Mouse (Mus musculus): Measurements from ENCODE around the gene Frmd4a. TPM values are rescaled to one million over a fixed set of nuclear protein-coding genes. Genes with fewer than 3 reads are reported as not detected.

Frmd4a gene
- total RNA-seq, 1 experiment: 9.3 TPM

- no peak overlapping the region for H3K9ac ChIP-seq (ENCODE audit: insufficient read depth, low read depth, low read length, poor library complexity, severe bottlenecking)
- no peak overlapping the region for H3K4me3 ChIP-seq (ENCODE audit: insufficient read depth in 1 of 2, low read depth in 1 of 2, low read length in 2 of 2, poor library complexity in 1 of 2, severe bottlenecking in 1 of 2)
- in situ Hi-C loops (cut with MboI; ENCODE audit: low sequenced_read_pairs in 2 of 2, unreplicated experiment in 2 of 2): loop anchor here in 1 of 2 experiments (25.0 kb wide), 1 partner anchor 358 kb away; no protein-coding TSS in a partner anchor
- H3K27ac ChIP-seq (ENCODE audit: insufficient read depth, low read depth, low read length, poor library complexity, severe bottlenecking): no peak overlapping the region
- H3K9me3 ChIP-seq (ENCODE audit: control insufficient read depth, insufficient read depth, low read depth, low read length): no peaks in the 10 kb centered on the region
- H3K4me1 ChIP-seq (ENCODE audit: control insufficient read depth in 2 of 2, insufficient read depth in 2 of 2, low read length in 2 of 2, poor library complexity in 1 of 2): no peaks in the 10 kb centered on the region
- DNase-seq (ENCODE audit: low read depth, low spot score): no peak
- TF ChIP-seq MAFK (IDR thresholded peaks at IDR 0.05; ENCODE audit: insufficient read depth, low read depth, low read length) (no peak), ZNF384 (IDR thresholded peaks at IDR 0.05; ENCODE audit: low read depth, low read length) (no peak), ZC3H11A (IDR thresholded peaks at IDR 0.05; ENCODE audit: borderline replicate concordance, low read depth, low read length) (no peak), CHD2 (IDR thresholded peaks at IDR 0.05; ENCODE audit: low read depth, low read length) (no peak), HCFC1 (IDR thresholded peaks at IDR 0.05; ENCODE audit: borderline replicate concordance, insufficient read depth, low read length) (no peak)
- no peaks in the 10 kb centered on the region for H3K36me3 ChIP-seq (ENCODE audit: control insufficient read depth, insufficient read depth, low read length, poor library complexity, severe bottlenecking)
Measured at GRCm38 (mm10) chr2:4504413-4504812, 486.9 kb downstream of the Frmd4a start.

GRCm38 (mm10) chr2:4505695-4506094 lies 488.2 kb downstream of the Frmd4a start:
- no peak for TF ChIP-seq CHD2 (IDR thresholded peaks at IDR 0.05; ENCODE audit: low read depth, low read length)
- no peak for TF ChIP-seq ZC3H11A (IDR thresholded peaks at IDR 0.05; ENCODE audit: borderline replicate concordance, low read depth, low read length)
- TF ChIP-seq MAFK (IDR thresholded peaks at IDR 0.05; ENCODE audit: insufficient read depth, low read depth, low read length): no peak
- no peak for TF ChIP-seq ZNF384 (IDR thresholded peaks at IDR 0.05; ENCODE audit: low read depth, low read length)
- TF ChIP-seq HCFC1 (IDR thresholded peaks at IDR 0.05; ENCODE audit: borderline replicate concordance, insufficient read depth, low read length): no peak
- DNase-seq (ENCODE audit: low read depth, low spot score): no peak
- no peaks in the 10 kb centered on the region for H3K9me3 ChIP-seq (ENCODE audit: control insufficient read depth, insufficient read depth, low read depth, low read length)
- no peak overlapping the region for H3K27ac ChIP-seq (ENCODE audit: insufficient read depth, low read depth, low read length, poor library complexity, severe bottlenecking)
- in situ Hi-C loops (cut with MboI; ENCODE audit: low sequenced_read_pairs in 2 of 2, unreplicated experiment in 2 of 2): loop anchor here in 1 of 2 experiments (25.0 kb wide), 1 partner anchor 357 kb away; no protein-coding TSS in a partner anchor
- H3K9ac ChIP-seq (ENCODE audit: insufficient read depth, low read depth, low read length, poor library complexity, severe bottlenecking): no peak overlapping the region
- H3K4me3 ChIP-seq (ENCODE audit: insufficient read depth in 1 of 2, low read depth in 1 of 2, low read length in 2 of 2, poor library complexity in 1 of 2, severe bottlenecking in 1 of 2): no peak overlapping the region
- H3K36me3 ChIP-seq (ENCODE audit: control insufficient read depth, insufficient read depth, low read length, poor library complexity, severe bottlenecking): no peaks in the 10 kb centered on the region
- H3K4me1 ChIP-seq (ENCODE audit: control insufficient read depth in 2 of 2, insufficient read depth in 2 of 2, low read length in 2 of 2, poor library complexity in 1 of 2): no peaks in the 10 kb centered on the region

- Histone ChIP-seq H3K4me3 (ENCODE audit: insufficient read depth in 1 of 2, low read depth in 1 of 2, low read length in 2 of 2, poor library complexity in 1 of 2, severe bottlenecking in 1 of 2) (no peak overlapping the region), H3K36me3 (ENCODE audit: control insufficient read depth, insufficient read depth, low read length, poor library complexity, severe bottlenecking) (no peaks in the 10 kb centered on the region), H3K4me1 (ENCODE audit: control insufficient read depth in 2 of 2, insufficient read depth in 2 of 2, low read length in 2 of 2, poor library complexity in 1 of 2) (no peaks in the 10 kb centered on the region), H3K9ac (ENCODE audit: insufficient read depth, low read depth, low read length, poor library complexity, severe bottlenecking) (no peak overlapping the region), H3K9me3 (ENCODE audit: control insufficient read depth, insufficient read depth, low read depth, low read length) (no peaks in the 10 kb centered on the region), H3K27ac (ENCODE audit: insufficient read depth, low read depth, low read length, poor library complexity, severe bottlenecking) (no peak overlapping the region)
- in situ Hi-C loops (cut with MboI; ENCODE audit: low sequenced_read_pairs in 2 of 2, unreplicated experiment in 2 of 2): loop anchor here in 1 of 2 experiments (25.0 kb wide), 1 partner anchor 356 kb away; no protein-coding TSS in a partner anchor
- TF ChIP-seq HCFC1 (IDR thresholded peaks at IDR 0.05; ENCODE audit: borderline replicate concordance, insufficient read depth, low read length): no peak
- no peak for TF ChIP-seq MAFK (IDR thresholded peaks at IDR 0.05; ENCODE audit: insufficient read depth, low read depth, low read length)
- no peak for TF ChIP-seq CHD2 (IDR thresholded peaks at IDR 0.05; ENCODE audit: low read depth, low read length)
- no peak for TF ChIP-seq ZC3H11A (IDR thresholded peaks at IDR 0.05; ENCODE audit: borderline replicate concordance, low read depth, low read length)
- no peak for TF ChIP-seq ZNF384 (IDR thresholded peaks at IDR 0.05; ENCODE audit: low read depth, low read length)
- no peak for DNase-seq (ENCODE audit: low read depth, low spot score)
Measured at GRCm38 (mm10) chr2:4506659-4507058, 489.1 kb downstream of the Frmd4a start.

- no peak overlapping the region for H3K27ac ChIP-seq (ENCODE audit: insufficient read depth, low read depth, low read length, poor library complexity, severe bottlenecking)
- no peaks in the 10 kb centered on the region for H3K4me1 ChIP-seq (ENCODE audit: control insufficient read depth in 2 of 2, insufficient read depth in 2 of 2, low read length in 2 of 2, poor library complexity in 1 of 2)
- no peaks in the 10 kb centered on the region for H3K9me3 ChIP-seq (ENCODE audit: control insufficient read depth, insufficient read depth, low read depth, low read length)
- H3K9ac ChIP-seq (ENCODE audit: insufficient read depth, low read depth, low read length, poor library complexity, severe bottlenecking): no peak overlapping the region
- DNase-seq (ENCODE audit: low read depth, low spot score): no peak
- in situ Hi-C loops (cut with MboI; ENCODE audit: low sequenced_read_pairs in 2 of 2, unreplicated experiment in 2 of 2): loop anchor here in 1 of 2 experiments (25.0 kb wide), 1 partner anchor 354 kb away; no protein-coding TSS in a partner anchor
- no peak overlapping the region for H3K4me3 ChIP-seq (ENCODE audit: insufficient read depth in 1 of 2, low read depth in 1 of 2, low read length in 2 of 2, poor library complexity in 1 of 2, severe bottlenecking in 1 of 2)
- H3K36me3 ChIP-seq (ENCODE audit: control insufficient read depth, insufficient read depth, low read length, poor library complexity, severe bottlenecking): no peaks in the 10 kb centered on the region
- no peak for TF ChIP-seq MAFK (IDR thresholded peaks at IDR 0.05; ENCODE audit: insufficient read depth, low read depth, low read length)
- TF ChIP-seq HCFC1 (IDR thresholded peaks at IDR 0.05; ENCODE audit: borderline replicate concordance, insufficient read depth, low read length): no peak
- no peak for TF ChIP-seq ZC3H11A (IDR thresholded peaks at IDR 0.05; ENCODE audit: borderline replicate concordance, low read depth, low read length)
- TF ChIP-seq CHD2 (IDR thresholded peaks at IDR 0.05; ENCODE audit: low read depth, low read length): no peak
- TF ChIP-seq ZNF384 (IDR thresholded peaks at IDR 0.05; ENCODE audit: low read depth, low read length): no peak
Measured at GRCm38 (mm10) chr2:4507887-4508615, 490.5 kb downstream of the Frmd4a start.

Data from ES-E14 (cell line).